In the genomic region with DNA sequence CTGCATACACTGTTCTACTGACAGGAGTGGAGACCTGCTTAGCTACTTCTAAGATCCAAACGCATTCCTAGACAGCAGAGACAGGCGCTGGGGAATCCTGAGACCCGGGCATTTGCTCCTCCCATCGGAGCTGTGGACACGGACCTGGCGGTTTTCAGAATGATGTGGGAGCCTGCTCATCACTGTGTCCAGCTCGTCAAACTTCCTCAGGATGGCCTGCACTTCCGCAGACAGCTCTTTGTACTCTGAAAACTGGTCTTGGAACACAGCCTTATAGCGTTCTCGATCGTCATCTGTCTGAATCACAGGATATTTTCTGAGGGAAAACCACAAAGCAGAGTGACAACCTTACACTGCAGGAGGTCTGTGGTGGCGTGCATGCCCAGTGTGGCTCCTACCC, we compare ENCODE assay signal across 16 mouse cellular contexts. TPM values are rescaled to one million over a fixed set of nuclear protein-coding genes. Genes with fewer than 3 reads are reported as not detected.
DNase-seq lines count a peak whose midpoint lies in the region; ATAC-seq lines count a peak whose summit lies in the region.
"Had no signal": no experiment of that assay in that cellular context is flagged by ENCODE, and none has a peak within 500 bp of the region (broad histone marks: within the 10 kb centered on the region; RNA-seq: fewer than 3 reads in every experiment).

No protein-coding gene starts in this region.

- no peaks in the 10 kb centered on the region for H3K4me1 ChIP-seq in embryonic facial prominence, embryonic 13.5 days
- H3K4me1 ChIP-seq in embryonic facial prominence, embryonic 10.5 days, result peaks cover 11% of the 10 kb centered on the region
- H3K4me1 ChIP-seq in kidney, embryonic 16.5 days (ENCODE audit: insufficient read depth, low read length), result no peaks in the 10 kb centered on the region
- H3K4me1 ChIP-seq in kidney, embryonic 14.5 days (ENCODE audit: control insufficient read depth, insufficient read depth, low read length), result no peaks in the 10 kb centered on the region
- H3K4me1 ChIP-seq: midbrain, embryonic 13.5 days had no signal

- no peaks in the 10 kb centered on the region for H3K27me3 ChIP-seq in embryonic facial prominence, embryonic 13.5 days
- no peaks in the 10 kb centered on the region for H3K27me3 ChIP-seq in embryonic facial prominence, embryonic 10.5 days (replicated peaks; ENCODE audit: low read depth, poor library complexity, severe bottlenecking)
- H3K27me3 ChIP-seq in kidney, embryonic 16.5 days (ENCODE audit: insufficient read depth, low read length), result no peaks in the 10 kb centered on the region
- no peaks in the 10 kb centered on the region for H3K27me3 ChIP-seq in kidney, embryonic 14.5 days (ENCODE audit: control insufficient read depth, insufficient read depth, low read length)
- H3K27me3 ChIP-seq: midbrain, embryonic 13.5 days; Patski had no signal

- ATAC-seq in embryonic facial prominence, embryonic 13.5 days (ENCODE audit: insufficient number of reproducible peaks, insufficient read depth, low FRiP score, low TSS enrichment, low read depth), result no peak
- no peak for ATAC-seq in kidney, embryonic 16.5 days (ENCODE audit: low FRiP score, low TSS enrichment)
- no peak for ATAC-seq in kidney, embryonic 14.5 days (ENCODE audit: low FRiP score, low TSS enrichment)
- ATAC-seq: midbrain, embryonic 13.5 days; Patski had no signal

- H3K27ac ChIP-seq in embryonic facial prominence, embryonic 13.5 days, result 0 out of 2 replicates have a peak overlapping the region, but pooled peaks have one; percentile 4
- H3K27ac ChIP-seq in embryonic facial prominence, embryonic 10.5 days (replicated peaks), result no peak overlapping the region
- no peak overlapping the region for H3K27ac ChIP-seq in kidney, embryonic 16.5 days (ENCODE audit: low read length)
- H3K27ac ChIP-seq in kidney, embryonic 14.5 days (ENCODE audit: low read depth, low read length), result no peak overlapping the region
- H3K27ac ChIP-seq: macrophage; midbrain, embryonic 13.5 days had no signal

- H3K9me3 ChIP-seq in embryonic facial prominence, embryonic 13.5 days, result no peaks in the 10 kb centered on the region
- H3K9me3 ChIP-seq in embryonic facial prominence, embryonic 10.5 days, result no peaks in the 10 kb centered on the region
- H3K9me3 ChIP-seq in kidney, embryonic 16.5 days (ENCODE audit: low read length), result no peaks in the 10 kb centered on the region
- no peaks in the 10 kb centered on the region for H3K9me3 ChIP-seq in kidney, embryonic 14.5 days (ENCODE audit: control insufficient read depth, low read length)
- H3K9me3 ChIP-seq: midbrain, embryonic 13.5 days had no signal

- no peak overlapping the region for H3K4me2 ChIP-seq in embryonic facial prominence, embryonic 13.5 days
- peak overlapping the region; percentile 2; the same call in 1 of the 2 replicates for H3K4me2 ChIP-seq in kidney, embryonic 16.5 days (replicated peaks; ENCODE audit: low read depth, low read length)
- H3K4me2 ChIP-seq in kidney, embryonic 14.5 days (replicated peaks; ENCODE audit: low read depth, low read length), result no peak overlapping the region
- H3K4me2 ChIP-seq: midbrain, embryonic 13.5 days had no signal

- no peak overlapping the region for H3K4me3 ChIP-seq in embryonic facial prominence, embryonic 13.5 days
- no peak overlapping the region for H3K4me3 ChIP-seq in embryonic facial prominence, embryonic 10.5 days
- no peak overlapping the region for H3K4me3 ChIP-seq in kidney, embryonic 16.5 days (ENCODE audit: low read length)
- H3K4me3 ChIP-seq in kidney, embryonic 14.5 days (ENCODE audit: low read length), result no peak overlapping the region
- H3K4me3 ChIP-seq: midbrain, embryonic 13.5 days had no signal

- WGBS in embryonic facial prominence, embryonic 13.5 days, result 75% methylated on average over 12 of the region's 12 CpGs
- 79% methylated on average over 12 of the region's 12 CpGs for WGBS in embryonic facial prominence, embryonic 10.5 days
- WGBS in kidney, embryonic 16.5 days, result 84% methylated on average over 12 of the region's 12 CpGs
- 82% methylated on average over 12 of the region's 12 CpGs for WGBS in kidney, embryonic 14.5 days

- no peak for DNase-seq in embryonic facial prominence, embryonic 10.5 days (ENCODE audit: low spot score)
- DNase-seq in urinary bladder, postnatal 14 days (ENCODE audit: low spot score), result peak; percentile 41
- no peak for DNase-seq in urinary bladder, postnatal 10 days (ENCODE audit: low spot score)
- peak; percentile 35 to 39 for DNase-seq in lung, postnatal 4 days
- no peak for DNase-seq in frontal cortex, postnatal 25 days (ENCODE audit: low spot score in 2 of 2)
- DNase-seq: cerebellum, postnatal 25 days; gastrocnemius, postnatal 36 days; kidney, postnatal 10 days; left cerebral cortex, postnatal 4 days; right cerebral cortex, adult 18-20 months had no signal

- H3K9ac ChIP-seq in embryonic facial prominence, embryonic 13.5 days, result no peak overlapping the region
- H3K9ac ChIP-seq in kidney, embryonic 16.5 days (replicated peaks; ENCODE audit: low read length), result no peak overlapping the region
- no peak overlapping the region for H3K9ac ChIP-seq in kidney, embryonic 14.5 days (ENCODE audit: low read depth, low read length)
- H3K9ac ChIP-seq: midbrain, embryonic 13.5 days had no signal

- no peaks in the 10 kb centered on the region for H3K36me3 ChIP-seq in embryonic facial prominence, embryonic 13.5 days
- H3K36me3 ChIP-seq in embryonic facial prominence, embryonic 10.5 days (replicated peaks), result no peaks in the 10 kb centered on the region
- no peaks in the 10 kb centered on the region for H3K36me3 ChIP-seq in kidney, embryonic 16.5 days (ENCODE audit: insufficient read depth, low read length)
- no peaks in the 10 kb centered on the region; the same call in 1 of the 2 replicates for H3K36me3 ChIP-seq in kidney, embryonic 14.5 days (ENCODE audit: control insufficient read depth, insufficient read depth, low read length)
- H3K36me3 ChIP-seq: midbrain, embryonic 13.5 days had no signal

RNA-seq across cellular contexts. Expression of a gene that starts 16.5 kb away (rescaled TPM):
- polyA plus RNA-seq in embryonic facial prominence, embryonic 13.5 days (2015; fragmentation: Nextera tagmentation; extraction: Ambion mirVana), result 5.6 TPM in 2 replicates
- 6.0 and 6.2 TPM in 2 replicates for polyA plus RNA-seq in embryonic facial prominence, embryonic 10.5 days (2016; fragmentation: Nextera tagmentation; extraction: Ambion mirVana)
- 18.8 and 20.5 TPM in 2 replicates for polyA plus RNA-seq in kidney, embryonic 16.5 days (2015; fragmentation: Nextera tagmentation; extraction: Ambion mirVana)
- polyA plus RNA-seq in kidney, embryonic 14.5 days (2014; fragmentation: Nextera tagmentation; extraction: Ambion mirVana), result 12.1 and 18.3 TPM in 2 replicates

RNA-seq across cellular contexts. Expression of a gene that starts 47.8 kb away (rescaled TPM):
- 7.8 and 11.1 TPM in 2 replicates for polyA plus RNA-seq in embryonic facial prominence, embryonic 13.5 days (2015; fragmentation: Nextera tagmentation; extraction: Ambion mirVana)
- polyA plus RNA-seq in embryonic facial prominence, embryonic 10.5 days (2016; fragmentation: Nextera tagmentation; extraction: Ambion mirVana), result 6.2 and 6.5 TPM in 2 replicates
- polyA plus RNA-seq in kidney, embryonic 16.5 days (2015; fragmentation: Nextera tagmentation; extraction: Ambion mirVana), result 34.3 and 34.4 TPM in 2 replicates
- 15.8 and 32.7 TPM in 2 replicates for polyA plus RNA-seq in kidney, embryonic 14.5 days (2014; fragmentation: Nextera tagmentation; extraction: Ambion mirVana)
- polyA plus RNA-seq: macrophage had no signal

RNA-seq across cellular contexts. Expression of a gene that starts 50.5 kb away (rescaled TPM):
- 295 and 310 TPM in 2 replicates for polyA plus RNA-seq in embryonic facial prominence, embryonic 13.5 days (2015; fragmentation: Nextera tagmentation; extraction: Ambion mirVana)
- 365 and 367 TPM in 2 replicates for polyA plus RNA-seq in embryonic facial prominence, embryonic 10.5 days (2016; fragmentation: Nextera tagmentation; extraction: Ambion mirVana)
- polyA plus RNA-seq in kidney, embryonic 16.5 days (2015; fragmentation: Nextera tagmentation; extraction: Ambion mirVana), result 258 and 281 TPM in 2 replicates
- polyA plus RNA-seq in kidney, embryonic 14.5 days (2014; fragmentation: Nextera tagmentation; extraction: Ambion mirVana), result 316 and 390 TPM in 2 replicates

RNA-seq across cellular contexts. Expression of a gene that starts 50.5 kb away (rescaled TPM):
- polyA plus RNA-seq in embryonic facial prominence, embryonic 13.5 days (2015; fragmentation: Nextera tagmentation; extraction: Ambion mirVana), result 23.6 and 24.2 TPM in 2 replicates
- 23.4 and 23.8 TPM in 2 replicates for polyA plus RNA-seq in embryonic facial prominence, embryonic 10.5 days (2016; fragmentation: Nextera tagmentation; extraction: Ambion mirVana)
- 21.0 and 21.2 TPM in 2 replicates for polyA plus RNA-seq in kidney, embryonic 16.5 days (2015; fragmentation: Nextera tagmentation; extraction: Ambion mirVana)
- polyA plus RNA-seq in kidney, embryonic 14.5 days (2014; fragmentation: Nextera tagmentation; extraction: Ambion mirVana), result 22.2 and 26.3 TPM in 2 replicates

RNA-seq across cellular contexts. Expression of a gene that starts 51.1 kb away (rescaled TPM):
- 12.7 and 21.4 TPM in 2 replicates for polyA plus RNA-seq in embryonic facial prominence, embryonic 13.5 days (2015; fragmentation: Nextera tagmentation; extraction: Ambion mirVana)
- 20.0 and 23.1 TPM in 2 replicates for polyA plus RNA-seq in embryonic facial prominence, embryonic 10.5 days (2016; fragmentation: Nextera tagmentation; extraction: Ambion mirVana)
- 8.9 and 12.8 TPM in 2 replicates for polyA plus RNA-seq in kidney, embryonic 16.5 days (2015; fragmentation: Nextera tagmentation; extraction: Ambion mirVana)
- polyA plus RNA-seq in kidney, embryonic 14.5 days (2014; fragmentation: Nextera tagmentation; extraction: Ambion mirVana), result 16.7 and 20.4 TPM in 2 replicates

Comparison
In these comparisons a context has a peak if more than half of its experiments do, and no peak if none do; other contexts are left out.
1. DNase-seq: peak in urinary bladder, postnatal 14 days (single experiment) and lung, postnatal 4 days (2 of 2); none in embryonic facial prominence, embryonic 10.5 days (single experiment), urinary bladder, postnatal 10 days (single experiment) and frontal cortex, postnatal 25 days (0 of 2).